Mouse (Mus musculus) gastrocnemius, postnatal 25 days (tissue): ENCODE measurements around the gene Hs3st3a1. TPM values are rescaled to one million over a fixed set of nuclear protein-coding genes. Genes with fewer than 3 reads are reported as not detected.

Experiments
- DNase-seq: peaks from one replicate; pipeline ENCODE4 v3.0.0; 2022
- total RNA-seq, 2 experiments: library from RNA; stranded (reverse); gene quantifications; 1 replicate in 1 of 2; 2 replicates in 1 of 2; pipeline ENCODE4 v1.2.3; 2021

The Hs3st3a1 gene
- total RNA-seq, 2 experiments from 2014 or later, result 0.21 to 0.49 TPM

- no peak for DNase-seq
Observed at GRCm38 (mm10) chr11:64489587-64490433, 54.7 kb downstream of the Hs3st3a1 start.

- no peak for DNase-seq
Observed at GRCm38 (mm10) chr11:64494448-64494847, 59.3 kb downstream of the Hs3st3a1 start.

GRCm38 (mm10) chr11:64495935-64496334 lies 60.8 kb downstream of the Hs3st3a1 start:
- no peak for DNase-seq

GRCm38 (mm10) chr11:64496677-64497076 lies 61.5 kb downstream of the Hs3st3a1 start:
- DNase-seq, result no peak

- no peak for DNase-seq
Observed at GRCm38 (mm10) chr11:64500536-64501112, 65.5 kb downstream of the Hs3st3a1 start.

- DNase-seq, result no peak
Observed at GRCm38 (mm10) chr11:64503040-64503439, 67.9 kb downstream of the Hs3st3a1 start.

- DNase-seq, result no peak
Observed at GRCm38 (mm10) chr11:64505924-64506323, 70.8 kb downstream of the Hs3st3a1 start.

- no peak for DNase-seq
Observed at GRCm38 (mm10) chr11:64507024-64507423, 71.9 kb downstream of the Hs3st3a1 start.

GRCm38 (mm10) chr11:64509106-64509505 lies 74.0 kb downstream of the Hs3st3a1 start:
- DNase-seq, result no peak

GRCm38 (mm10) chr11:64512301-64512700 lies 77.2 kb downstream of the Hs3st3a1 start:
- no peak for DNase-seq

GRCm38 (mm10) chr11:64513419-64513818 lies 78.3 kb downstream of the Hs3st3a1 start:
- no peak for DNase-seq

GRCm38 (mm10) chr11:64516712-64517589 lies 81.8 kb downstream of the Hs3st3a1 start:
- DNase-seq, result no peak

GRCm38 (mm10) chr11:64518146-64518841 lies 83.2 kb downstream of the Hs3st3a1 start:
- no peak for DNase-seq

- no peak for DNase-seq
Observed at GRCm38 (mm10) chr11:64523993-64524570, 89.0 kb downstream of the Hs3st3a1 start.

GRCm38 (mm10) chr11:64537230-64537629 lies 102.1 kb downstream of the Hs3st3a1 start:
- peak; percentile 55 for DNase-seq

GRCm38 (mm10) chr11:64541866-64542265 lies 106.7 kb downstream of the Hs3st3a1 start:
- DNase-seq, result no peak

GRCm38 (mm10) chr11:64542335-64542734 lies 107.2 kb downstream of the Hs3st3a1 start:
- no peak for DNase-seq

GRCm38 (mm10) chr11:64543181-64543641 lies 108.1 kb downstream of the Hs3st3a1 start:
- no peak for DNase-seq

- no peak for DNase-seq
Observed at GRCm38 (mm10) chr11:64544236-64544635, 109.1 kb downstream of the Hs3st3a1 start.

- no peak for DNase-seq
Observed at GRCm38 (mm10) chr11:64549380-64549779, 114.2 kb downstream of the Hs3st3a1 start.

GRCm38 (mm10) chr11:64549955-64550354 lies 114.8 kb downstream of the Hs3st3a1 start:
- DNase-seq, result no peak
